Mouse (Mus musculus): ENCODE data around the gene Ache. TPM values are rescaled to one million over a fixed set of nuclear protein-coding genes. Genes with fewer than 3 reads are reported as not detected.

The Ache gene
- polyA plus RNA-seq, 1 experiment = 10.9 TPM

- Histone ChIP-seq H3K79me2 (ENCODE audit: control insufficient read depth, insufficient read depth) (no peaks in the 10 kb centered on the region), H3K36me3 (ENCODE audit: control insufficient read depth, insufficient read depth) (no peaks in the 10 kb centered on the region), H3K4me3 (peak within 1 kb of the TSS; percentile 45), H3K27me3 (ENCODE audit: control insufficient read depth, insufficient read depth, insufficient read length) (no peaks in the 10 kb centered on the region), H3ac (ENCODE audit: control insufficient read depth, insufficient read length) (no peak within 1 kb of the TSS), H3K4me2 (ENCODE audit: low read depth) (peak within 1 kb of the TSS; percentile 96)
- TF ChIP-seq POLR2AphosphoS2 (IDR thresholded peaks at IDR 0.05; ENCODE audit: insufficient read length, low read depth) (peak; percentile 75), USF1 (IDR thresholded peaks at IDR 0.05; ENCODE audit: low read depth) (no peak), POLR2A (IDR thresholded peaks at IDR 0.05; ENCODE audit: insufficient read length, low read depth) (peak; percentile 42)
Measured at GRCm38 (mm10) chr5:137333512-137334174, 46.3 kb downstream of the Ache start, which contains the start of gene Slc12a9. Slc12a9 (minus strand) TSS chr5:137333597.

- TF ChIP-seq REST (IDR thresholded peaks at IDR 0.05; ENCODE audit: insufficient read depth, insufficient read length) (no peak), E2F4 (IDR thresholded peaks at IDR 0.05; ENCODE audit: insufficient read depth) (no peak), SRF (IDR thresholded peaks at IDR 0.05; ENCODE audit: control insufficient read depth, insufficient read length, low read depth) (no peak), MAX (IDR thresholded peaks at IDR 0.05; ENCODE audit: low read depth) (no peak), TCF3 (IDR thresholded peaks at IDR 0.05; ENCODE audit: insufficient read length, low read depth) (no peak), TCF12 (IDR thresholded peaks at IDR 0.05; ENCODE audit: insufficient read depth, poor library complexity, severe bottlenecking) (no peak), POLR2AphosphoS2 (IDR thresholded peaks at IDR 0.05; ENCODE audit: insufficient read length, low read depth) (no peak), MYOG (IDR thresholded peaks at IDR 0.05; ENCODE audit: control insufficient read depth in 1 of 3, insufficient read depth in 1 of 3, insufficient read length in 2 of 3, low read depth in 2 of 3) (no peak), MYOD1 (IDR thresholded peaks at IDR 0.05; ENCODE audit: control insufficient read depth in 1 of 3, insufficient read length in 2 of 3, low read depth in 2 of 3) (no peak)
- Histone ChIP-seq H3K36me3 (ENCODE audit: control insufficient read depth, insufficient read depth) (no peaks in the 10 kb centered on the region), H3K4me2 (ENCODE audit: low read depth) (peak overlapping the region; percentile 96), H3ac (ENCODE audit: control insufficient read depth, insufficient read length) (no peak overlapping the region), H3K27me3 (ENCODE audit: control insufficient read depth, insufficient read depth, insufficient read length) (no peaks in the 10 kb centered on the region), H3K79me2 (ENCODE audit: control insufficient read depth, insufficient read depth) (no peaks in the 10 kb centered on the region), H3K4me3 (peak overlapping the region; percentile 45)
Measured at GRCm38 (mm10) chr5:137334317-137334716, 47.0 kb downstream of the Ache start.

- Histone ChIP-seq H3K27me3 (ENCODE audit: control insufficient read depth, insufficient read depth, insufficient read length) (no peaks in the 10 kb centered on the region), H3ac (ENCODE audit: control insufficient read depth, insufficient read length) (no peak overlapping the region), H3K4me3 (no peak overlapping the region), H3K79me2 (ENCODE audit: control insufficient read depth, insufficient read depth) (no peaks in the 10 kb centered on the region), H3K36me3 (ENCODE audit: control insufficient read depth, insufficient read depth) (no peaks in the 10 kb centered on the region), H3K4me2 (ENCODE audit: low read depth) (no peak overlapping the region)
- TF ChIP-seq TCF12 (IDR thresholded peaks at IDR 0.05; ENCODE audit: insufficient read depth, poor library complexity, severe bottlenecking) = no peak
- TF ChIP-seq MYOD1 (IDR thresholded peaks at IDR 0.05; ENCODE audit: control insufficient read depth in 1 of 3, insufficient read length in 2 of 3, low read depth in 2 of 3) = no peak
- TF ChIP-seq MAX (IDR thresholded peaks at IDR 0.05; ENCODE audit: low read depth) = no peak
- TF ChIP-seq USF1 (IDR thresholded peaks at IDR 0.05; ENCODE audit: low read depth) = no peak
- TF ChIP-seq E2F4 (IDR thresholded peaks at IDR 0.05; ENCODE audit: insufficient read depth) = no peak
Measured at GRCm38 (mm10) chr5:137335066-137335465, 47.7 kb downstream of the Ache start.

GRCm38 (mm10) chr5:137337190-137337589, 49.9 kb downstream of the Ache start:
- H3K36me3 ChIP-seq (ENCODE audit: control insufficient read depth, insufficient read depth) = no peaks in the 10 kb centered on the region
- H3K4me2 ChIP-seq (ENCODE audit: low read depth) = peak overlapping the region; percentile 74
- peak overlapping the region; percentile 28 for H3K4me3 ChIP-seq
- H3ac ChIP-seq (ENCODE audit: control insufficient read depth, insufficient read length) = no peak overlapping the region
- H3K79me2 ChIP-seq (ENCODE audit: control insufficient read depth, insufficient read depth) = no peaks in the 10 kb centered on the region
- H3K27me3 ChIP-seq (ENCODE audit: control insufficient read depth, insufficient read depth, insufficient read length) = no peaks in the 10 kb centered on the region
- TF ChIP-seq POLR2A (IDR thresholded peaks at IDR 0.05; ENCODE audit: insufficient read length, low read depth) (no peak), USF1 (IDR thresholded peaks at IDR 0.05; ENCODE audit: low read depth) (no peak), REST (IDR thresholded peaks at IDR 0.05; ENCODE audit: insufficient read depth, insufficient read length) (no peak), MYOG (IDR thresholded peaks at IDR 0.05; ENCODE audit: control insufficient read depth in 1 of 3, insufficient read depth in 1 of 3, insufficient read length in 2 of 3, low read depth in 2 of 3) (no peak)

GRCm38 (mm10) chr5:137338256-137338655, 50.9 kb downstream of the Ache start:
- H3K79me2 ChIP-seq (ENCODE audit: control insufficient read depth, insufficient read depth) = no peaks in the 10 kb centered on the region
- H3K4me2 ChIP-seq (ENCODE audit: low read depth) = peak overlapping the region; percentile 74
- peak; percentile 99 for TF ChIP-seq USF1 (IDR thresholded peaks at IDR 0.05; ENCODE audit: low read depth)
- TF ChIP-seq E2F4 (IDR thresholded peaks at IDR 0.05; ENCODE audit: insufficient read depth) = no peak
- peak in 1 of 3 experiments; percentile 8 for TF ChIP-seq MYOG (IDR thresholded peaks at IDR 0.05; ENCODE audit: control insufficient read depth in 1 of 3, insufficient read depth in 1 of 3, insufficient read length in 2 of 3, low read depth in 2 of 3)
- TF ChIP-seq POLR2AphosphoS2 (IDR thresholded peaks at IDR 0.05; ENCODE audit: insufficient read length, low read depth) = peak; percentile 84
- TF ChIP-seq POLR2A (IDR thresholded peaks at IDR 0.05; ENCODE audit: insufficient read length, low read depth) = peak; percentile 71
- TF ChIP-seq CEBPB (IDR thresholded peaks at IDR 0.05; ENCODE audit: insufficient read depth, poor library complexity, severe bottlenecking) = no peak
- TF ChIP-seq REST (IDR thresholded peaks at IDR 0.05; ENCODE audit: insufficient read depth, insufficient read length) = no peak
- TF ChIP-seq TCF12 (IDR thresholded peaks at IDR 0.05; ENCODE audit: insufficient read depth, poor library complexity, severe bottlenecking) = no peak
- TF ChIP-seq SRF (IDR thresholded peaks at IDR 0.05; ENCODE audit: control insufficient read depth, insufficient read length, low read depth) = no peak
- TF ChIP-seq MAX (IDR thresholded peaks at IDR 0.05; ENCODE audit: low read depth) = no peak
- TF ChIP-seq MYOD1 (IDR thresholded peaks at IDR 0.05; ENCODE audit: control insufficient read depth in 1 of 3, insufficient read length in 2 of 3, low read depth in 2 of 3) = peak in 1 of 3 experiments; percentile 13
- no peak for TF ChIP-seq TCF3 (IDR thresholded peaks at IDR 0.05; ENCODE audit: insufficient read length, low read depth)
- H3K27me3 ChIP-seq (ENCODE audit: control insufficient read depth, insufficient read depth, insufficient read length) = no peaks in the 10 kb centered on the region
- H3K4me3 ChIP-seq = peak overlapping the region; percentile 28
- H3K36me3 ChIP-seq (ENCODE audit: control insufficient read depth, insufficient read depth) = no peaks in the 10 kb centered on the region
- H3ac ChIP-seq (ENCODE audit: control insufficient read depth, insufficient read length) = no peak overlapping the region

Measured in myocyte (in vitro differentiated cells).